Mouse (Mus musculus): ENCODE results near the gene Trim46. TPM values are rescaled to one million over a fixed set of nuclear protein-coding genes. Genes with fewer than 3 reads are reported as not detected.
A peak's percentile ranks its signal among the peaks of the same experiment; 100 is the strongest.

Trim46 gene
- total RNA-seq, 1 experiment from 2014 or later, result 2.6 TPM

DNA sequence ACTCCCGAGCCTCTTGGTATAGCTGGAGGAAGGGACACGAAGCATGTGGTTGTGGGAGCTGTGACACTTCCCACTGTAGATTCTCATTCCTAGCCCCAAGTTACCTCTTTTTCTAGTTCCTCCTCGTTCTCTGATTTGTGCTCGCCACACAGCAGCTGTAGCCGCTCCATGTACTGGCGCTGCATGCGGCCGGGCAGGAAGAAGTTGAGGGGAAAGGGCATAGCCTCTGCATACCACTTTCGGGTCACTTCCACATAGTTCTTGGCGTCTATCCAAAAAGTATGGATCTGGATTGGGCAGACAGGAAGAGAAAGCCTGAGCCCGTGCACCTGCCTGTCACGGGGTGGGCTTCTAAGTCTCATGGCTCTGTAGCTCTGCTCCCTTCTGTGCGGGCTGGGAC lies 35.9 kb downstream of the Trim46 start:
- DNase-seq, result no peak

DNA sequence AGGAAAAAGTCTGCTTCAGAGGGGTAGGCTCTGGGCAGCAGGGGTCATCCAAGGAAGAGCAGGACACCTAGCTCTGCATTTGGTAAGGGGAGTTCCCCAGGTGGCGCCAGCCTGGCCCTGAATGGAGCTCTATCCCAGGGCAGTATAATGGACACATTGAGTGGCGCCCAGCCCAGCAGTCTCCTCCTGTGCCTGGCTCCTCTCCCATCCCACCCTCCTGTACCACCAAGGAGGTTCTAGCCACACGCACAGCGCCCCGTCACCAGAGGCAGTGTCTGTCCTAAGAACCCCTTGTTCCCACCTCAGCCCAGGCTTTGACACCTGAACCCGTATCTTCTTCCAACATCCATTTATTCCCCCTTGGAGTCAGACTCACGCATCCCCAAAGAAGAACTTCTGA lies 36.4 kb downstream of the Trim46 start:
- DNase-seq, result no peak

DNA sequence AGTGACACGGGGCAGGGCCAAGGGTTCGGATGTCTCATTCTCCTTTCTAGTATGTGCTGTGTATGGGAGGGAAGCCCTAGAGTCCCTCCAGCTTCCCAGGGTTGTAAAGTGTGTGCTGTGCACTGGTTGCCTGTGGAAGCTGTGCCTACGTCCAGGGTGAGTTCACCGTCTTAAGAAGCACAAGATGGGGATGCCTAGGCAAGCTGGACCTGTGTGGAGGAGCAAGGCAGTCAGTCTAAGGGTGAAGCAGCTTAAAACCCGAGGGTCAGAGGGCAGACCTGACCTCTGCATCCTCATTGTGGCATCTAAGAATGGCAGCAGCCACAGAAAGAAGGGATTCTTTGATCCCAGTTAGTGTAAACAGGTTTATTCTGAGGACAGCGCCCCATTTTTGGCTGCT lies 37.4 kb downstream of the Trim46 start:
- DNase-seq, result no peak

DNA sequence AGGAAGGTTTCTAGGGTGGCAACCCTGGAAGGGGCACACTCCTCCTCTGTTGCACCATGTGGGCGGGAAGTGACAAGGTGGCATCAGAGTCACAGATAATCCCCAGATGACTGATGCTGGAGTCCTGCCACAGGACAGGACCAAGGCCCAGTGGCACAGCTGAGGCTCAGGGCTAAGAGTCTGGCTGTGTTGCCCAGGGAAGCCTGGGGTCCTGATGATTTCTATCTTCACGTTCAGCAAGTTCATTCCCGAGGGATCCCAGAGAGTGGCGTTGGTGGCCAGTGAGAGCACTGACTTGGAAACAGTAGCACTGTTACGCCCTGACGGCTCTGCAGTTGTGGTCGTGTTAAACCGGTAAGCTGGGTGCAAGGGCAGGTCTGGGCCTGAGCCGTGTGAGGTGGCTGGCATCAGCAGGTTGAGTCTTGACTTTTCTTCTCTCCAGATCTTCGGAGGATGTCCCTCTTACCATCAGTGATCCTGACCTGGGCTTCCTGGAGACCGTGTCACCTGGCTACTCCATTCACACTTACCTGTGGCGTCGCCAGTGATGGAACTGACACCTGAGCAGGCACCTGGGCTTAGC lies 37.9 kb downstream of the Trim46 start:
- DNase-seq, result no peak

DNA sequence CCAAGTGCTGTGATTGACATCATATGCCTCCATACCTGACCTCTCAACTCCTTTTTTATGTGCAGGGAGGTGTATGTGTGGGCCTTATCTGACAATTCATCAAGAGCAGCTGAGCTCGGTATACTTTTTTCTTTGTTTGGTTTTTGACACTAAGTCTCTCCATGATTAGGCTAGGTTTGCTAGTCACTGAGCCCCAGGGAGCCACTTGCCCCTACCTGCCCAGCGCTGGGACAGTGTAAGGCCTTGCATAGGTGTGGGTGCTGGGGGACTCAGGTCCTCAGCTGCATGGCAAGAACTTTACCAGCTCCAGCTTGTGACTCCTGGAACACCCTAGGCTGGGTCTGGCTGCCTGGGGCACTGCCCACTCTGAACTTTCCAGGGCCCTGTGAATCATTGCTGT lies 39.4 kb downstream of the Trim46 start:
- no peak for DNase-seq

DNA sequence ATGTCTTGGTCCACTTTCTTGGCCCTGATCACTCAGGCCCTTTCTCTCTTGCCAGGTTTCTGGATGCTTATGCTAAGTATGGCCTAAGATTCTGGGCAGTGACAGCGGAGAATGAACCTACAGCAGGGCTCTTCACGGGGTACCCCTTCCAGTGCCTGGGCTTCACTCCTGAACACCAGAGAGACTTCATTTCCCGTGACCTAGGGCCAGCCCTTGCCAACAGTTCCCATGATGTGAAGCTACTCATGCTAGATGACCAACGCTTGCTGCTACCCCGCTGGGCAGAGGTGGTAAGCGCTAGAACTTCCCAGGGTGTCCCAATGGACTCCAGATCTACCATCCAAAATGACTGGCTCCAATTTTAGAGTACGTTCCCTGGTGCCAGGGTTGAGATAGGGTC lies 40.0 kb downstream of the Trim46 start:
- DNase-seq, result no peak

DNA sequence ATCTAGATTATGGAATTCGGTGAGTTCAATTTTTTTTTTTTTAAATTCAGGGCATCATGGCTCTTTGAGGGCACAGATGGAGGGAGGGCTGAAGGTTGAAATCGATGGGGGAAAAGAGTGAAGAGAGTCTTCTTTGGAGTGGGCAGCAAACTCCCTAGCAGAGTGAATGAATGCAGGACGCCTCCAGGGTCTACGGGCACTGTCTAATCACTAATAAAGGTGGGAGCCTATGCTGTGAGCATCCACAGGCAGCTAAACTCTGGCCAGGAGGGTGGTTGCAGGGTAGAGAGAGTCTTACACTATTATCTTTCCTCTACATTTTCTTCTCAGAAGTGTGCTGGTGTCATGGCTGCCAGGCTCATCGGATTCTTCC lies 43.0 kb downstream of the Trim46 start:
- DNase-seq, result no peak

GRCm38 (mm10) chr3:89202253-89203141 lies 43.6 kb downstream of the Trim46 start, which contains the start of gene Gba:
TSS of gene Gba (plus strand) at chr3:89202928.
- DNase-seq, result peak; percentile 82

GRCm38 (mm10) chr3:89199839-89200238 lies 46.3 kb downstream of the Trim46 start:
- no peak for DNase-seq

DNA sequence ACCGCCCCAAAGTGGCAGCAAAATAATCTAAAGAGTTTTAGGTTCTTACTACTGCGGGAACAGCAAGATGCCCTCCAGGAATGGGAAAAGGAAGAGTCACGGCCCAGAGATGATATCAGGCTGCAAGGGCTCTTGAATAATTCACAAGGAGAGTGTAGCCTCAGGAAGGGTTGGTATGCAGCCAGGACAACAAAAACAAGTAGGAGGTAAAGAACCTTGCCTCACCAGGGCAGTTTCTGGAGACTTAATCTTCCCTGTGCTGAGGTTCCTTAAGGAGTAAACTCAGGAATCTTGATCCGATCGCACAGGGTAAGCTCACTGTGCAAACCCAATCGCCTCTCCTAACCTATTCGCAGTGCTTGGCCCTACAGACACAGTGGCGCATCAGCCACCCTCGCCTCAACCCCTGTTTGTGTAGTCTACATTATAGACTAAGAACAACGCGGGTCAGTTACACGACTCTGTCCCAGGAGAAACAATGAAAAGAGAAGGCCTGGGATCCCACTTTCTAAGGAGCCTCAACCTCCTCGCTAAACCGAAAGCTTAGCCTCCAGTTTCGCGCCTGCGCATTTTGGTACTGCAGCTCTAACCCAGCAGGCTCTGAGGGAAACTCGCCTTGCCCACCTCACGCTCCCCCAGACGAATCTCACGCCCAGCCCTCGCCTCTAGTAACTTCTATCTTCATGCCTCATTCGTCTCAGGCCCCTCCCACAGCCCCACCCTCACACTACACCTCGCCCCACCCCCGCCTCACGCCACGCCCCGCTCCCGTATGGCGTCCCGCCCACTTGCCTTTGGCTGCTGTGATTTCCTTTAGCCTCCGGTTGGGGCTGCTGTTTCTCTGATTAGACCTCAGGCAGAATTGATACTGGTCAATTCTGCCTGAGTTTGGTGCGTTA lies 49.9 kb downstream of the Trim46 start:
- peak; percentile 91 for DNase-seq

- no peak for DNase-seq
Observed at GRCm38 (mm10) chr3:89193853-89194252, 52.3 kb downstream of the Trim46 start.

DNA sequence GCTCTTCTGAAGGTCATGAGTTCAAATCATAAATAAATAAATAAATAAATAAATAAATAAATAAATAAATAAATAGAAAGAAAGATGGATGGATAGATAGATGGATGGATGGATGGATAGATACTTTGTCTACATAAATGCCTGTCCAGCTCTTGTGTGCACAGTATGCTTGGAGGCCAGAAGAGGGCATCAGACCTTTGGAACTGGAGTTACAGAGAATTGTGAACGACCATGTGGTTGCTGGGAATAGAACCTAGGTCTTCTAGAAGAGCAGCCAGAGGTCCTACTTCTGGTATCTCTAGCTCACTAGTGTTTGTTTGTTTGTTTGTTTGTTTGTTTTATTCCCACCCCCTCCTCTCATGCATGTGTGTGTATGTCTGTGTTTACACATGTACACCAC lies 52.8 kb downstream of the Trim46 start:
- DNase-seq, result no peak

- no peak for DNase-seq
Observed at GRCm38 (mm10) chr3:89190436-89190835, 55.7 kb downstream of the Trim46 start.

DNA sequence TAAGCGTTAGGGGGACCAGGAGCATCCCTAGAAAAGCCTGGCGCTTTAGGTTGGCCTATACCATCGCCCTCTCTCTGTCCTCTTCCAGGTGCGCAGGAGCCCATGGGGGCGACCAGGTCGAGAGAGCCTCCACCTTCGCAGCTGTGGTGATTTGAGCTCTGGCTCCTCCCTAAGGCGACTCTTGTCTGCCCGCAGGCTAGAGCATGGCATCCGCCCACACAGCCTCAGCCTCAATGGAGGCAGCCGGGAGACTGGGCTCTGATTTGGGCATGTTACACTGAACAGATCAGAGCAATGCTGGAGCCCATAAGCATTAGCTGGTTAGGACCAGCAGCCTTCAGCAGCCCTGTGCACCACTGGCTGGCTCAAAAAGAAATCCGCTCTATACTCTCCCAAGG lies 57.6 kb downstream of the Trim46 start:
- no peak for DNase-seq

GRCm38 (mm10) chr3:89187690-89188477 lies 58.2 kb downstream of the Trim46 start:
- no peak for DNase-seq

DNA sequence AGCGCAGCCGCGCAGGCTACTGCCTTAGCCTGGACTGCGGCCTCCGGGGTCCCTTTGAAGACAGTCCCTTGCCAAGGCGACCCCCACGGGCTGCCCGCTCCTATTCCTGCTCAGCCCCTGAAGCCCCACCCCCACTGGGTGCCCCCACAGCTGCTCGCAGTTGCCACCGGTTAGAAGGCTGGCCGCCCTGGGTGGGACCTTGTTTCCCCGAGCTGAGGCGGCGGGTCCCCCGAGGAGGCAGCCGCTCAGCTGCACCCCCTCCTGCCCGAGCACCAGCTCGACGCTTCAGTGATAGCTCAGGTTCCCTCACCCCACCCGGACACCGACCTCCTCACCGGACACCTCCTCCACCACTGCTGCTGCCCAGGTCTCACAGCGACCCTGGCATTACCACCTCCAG lies 58.9 kb downstream of the Trim46 start:
- DNase-seq, result no peak

Small RNAs within 50 kb of the gene (microRNA-seq; reads per million reads assigned to microRNA genes)
- gene Mir92b, result 21.3 to 26.7 reads per million in 2 experiments

Other genes with a start within 250 kb of the Trim46 start
- 21.6 and 30.2 TPM in 2 replicates for gene Rusc1, start 153.0 kb downstream of the Trim46 start, total RNA-seq (2021)
- 0.39 TPM in 1 of 2 replicates, not detected in the other for gene Gm43738, start 145.2 kb downstream of the Trim46 start, total RNA-seq (2021)
- gene Fdps, start 144.3 kb downstream of the Trim46 start, total RNA-seq (2021), result 830 and 852 TPM in 2 replicates
- 1.6 TPM in 1 of 2 replicates, not detected in the other for gene Pklr, start 110.2 kb downstream of the Trim46 start, total RNA-seq (2021)
- 9.3 and 17.7 TPM in 2 replicates for gene Hcn3, start 86.1 kb downstream of the Trim46 start, total RNA-seq (2021)
- gene Clk2, start 81.5 kb downstream of the Trim46 start, total RNA-seq (2021), result 98.4 and 103 TPM in 2 replicates
- gene Scamp3, start 68.8 kb downstream of the Trim46 start, total RNA-seq (2021), result 98.4 and 112 TPM in 2 replicates
- gene Fam189b, start 63.2 kb downstream of the Trim46 start, total RNA-seq (2021), result 17.1 and 23.7 TPM in 2 replicates
- gene Gba, start 43.4 kb downstream of the Trim46 start, total RNA-seq (2021), result 72.4 and 79.0 TPM in 2 replicates
- 6.1 and 8.7 TPM in 2 replicates for gene Thbs3, start 31.1 kb downstream of the Trim46 start, total RNA-seq (2021)
- 143 and 154 TPM in 2 replicates for gene Mtx1, start 19.2 kb downstream of the Trim46 start, total RNA-seq (2021)
- not detected in 2 replicates for gene Muc1, start 17.3 kb downstream of the Trim46 start, total RNA-seq (2021)
- 126 and 127 TPM in 2 replicates for gene Krtcap2, start 343 bp downstream of the Trim46 start, total RNA-seq (2021)
- gene Dpm3, start 13.0 kb upstream of the Trim46 start, total RNA-seq (2021), result 106 and 137 TPM in 2 replicates
- 44.7 and 51.4 TPM in 2 replicates for gene Slc50a1, start 24.3 kb upstream of the Trim46 start, total RNA-seq (2021)
- 11.6 and 17.2 TPM in 2 replicates for gene Efna1, start 34.8 kb upstream of the Trim46 start, total RNA-seq (2021)
- 0.27 TPM in 1 of 2 replicates, not detected in the other for gene Efna3, start 76.7 kb upstream of the Trim46 start, total RNA-seq (2021)
- 1.7 TPM in 1 of 2 replicates, not detected in the other for gene Efna4, start 91.7 kb upstream of the Trim46 start, total RNA-seq (2021)
- 50.4 and 65.1 TPM in 2 replicates for gene Adam15, start 103.7 kb upstream of the Trim46 start, total RNA-seq (2021)
- gene Dcst2, start 115.7 kb upstream of the Trim46 start, total RNA-seq (2021), result 0.38 and 0.76 TPM in 2 replicates
- 0.55 TPM in 1 of 2 replicates, not detected in the other for gene Dcst1, start 118.9 kb upstream of the Trim46 start, total RNA-seq (2021)
- gene Zbtb7b, start 148.5 kb upstream of the Trim46 start, total RNA-seq (2021), result 98.2 and 110 TPM in 2 replicates
- 3.1 TPM in 1 of 2 replicates, not detected in the other for gene Lenep, start 156.5 kb upstream of the Trim46 start, total RNA-seq (2021)
- gene Flad1, start 165.6 kb upstream of the Trim46 start, total RNA-seq (2021), result 34.7 and 35.4 TPM in 2 replicates
- 24.8 and 26.2 TPM in 2 replicates for gene Cks1b, start 172.1 kb upstream of the Trim46 start, total RNA-seq (2021)
- 74.4 and 101 TPM in 2 replicates for gene Shc1, start 172.1 kb upstream of the Trim46 start, total RNA-seq (2021)
- gene Pygo2, start 183.9 kb upstream of the Trim46 start, total RNA-seq (2021), result 38.6 and 46.8 TPM in 2 replicates
- gene Pbxip1, start 190.4 kb upstream of the Trim46 start, total RNA-seq (2021), result 37.9 and 51.1 TPM in 2 replicates
- 31.7 and 53.8 TPM in 2 replicates for gene Pmvk, start 208.2 kb upstream of the Trim46 start, total RNA-seq (2021)